Mouse (Mus musculus) kidney, embryonic 16.5 days (tissue): ENCODE measurements around the gene Cbr1. TPM values are rescaled to one million over a fixed set of nuclear protein-coding genes. Genes with fewer than 3 reads are reported as not detected.

ENCODE experiments used
- ATAC-seq: fragments of 200-750 bp; cut with Nextera tagmentation; 2 replicates; pipeline ENCODE4 v1.8.0; 2017; ENCODE audit warnings: moderate TSS enrichment; ENCODE audit not compliant: low FRiP score, low TSS enrichment
- H3K27ac ChIP-seq: fragments of 300-500 bp; sonication (generic); 2 replicates; pipeline ENCODE4 v1.5.1; 2014; ENCODE audit warnings: low read length
- H3K27me3 ChIP-seq: fragments of 300-500 bp; sonication (generic); 2 replicates; pipeline ENCODE4 v1.6.1; 2014; ENCODE audit warnings: low read length, control low read depth, mixed read lengths; ENCODE audit not compliant: insufficient read depth
- H3K36me3 ChIP-seq: fragments of 300-500 bp; sonication (generic); 2 replicates; pipeline ENCODE4 v1.6.1; 2014; ENCODE audit warnings: low read length, control low read depth, mixed read lengths; ENCODE audit not compliant: insufficient read depth
- H3K4me1 ChIP-seq: fragments of 300-500 bp; sonication (generic); 2 replicates; pipeline ENCODE4 v1.6.1; 2014; ENCODE audit warnings: low read length, control low read depth, mixed read lengths; ENCODE audit not compliant: insufficient read depth
- H3K4me2 ChIP-seq: fragments of 300-500 bp; sonication (generic); replicated peaks from 2 replicates; pipeline ENCODE4 v1.6.1; 2014; ENCODE audit warnings: low read depth, low read length
- H3K4me3 ChIP-seq: fragments of 300-500 bp; sonication (generic); 2 replicates; pipeline ENCODE4 v1.5.1; 2014; ENCODE audit warnings: mild to moderate bottlenecking, low read length
- H3K9ac ChIP-seq: fragments of 300-500 bp; sonication (generic); replicated peaks from 2 replicates; pipeline ENCODE4 v1.6.1; 2014; ENCODE audit warnings: low read length
- H3K9me3 ChIP-seq: fragments of 300-500 bp; sonication (generic); 2 replicates; pipeline ENCODE4 v1.6.1; 2016; ENCODE audit warnings: low read length, control low read depth
- WGBS: fragments of 180-500 bp; shearing (Covaris S2); extraction: QIAGEN DNeasy Blood & Tissue Kit; methylation state at CpG from one replicate; pipeline ENCODE4 v1.1.7; 2014; 5-methylcytosine and 5-hydroxymethylcytosine counted together
- polyA plus RNA-seq: library from polyadenylated mRNA; unstranded; fragments of >200 nt; fragmentation: Nextera tagmentation; extraction: Ambion mirVana; gene quantifications from 2 replicates; pipeline ENCODE4 v1.2.1, GENCODE M21; 2015

Cbr1 gene
- polyA plus RNA-seq, 1 experiment from 2014 or later: 188 TPM

DNA sequence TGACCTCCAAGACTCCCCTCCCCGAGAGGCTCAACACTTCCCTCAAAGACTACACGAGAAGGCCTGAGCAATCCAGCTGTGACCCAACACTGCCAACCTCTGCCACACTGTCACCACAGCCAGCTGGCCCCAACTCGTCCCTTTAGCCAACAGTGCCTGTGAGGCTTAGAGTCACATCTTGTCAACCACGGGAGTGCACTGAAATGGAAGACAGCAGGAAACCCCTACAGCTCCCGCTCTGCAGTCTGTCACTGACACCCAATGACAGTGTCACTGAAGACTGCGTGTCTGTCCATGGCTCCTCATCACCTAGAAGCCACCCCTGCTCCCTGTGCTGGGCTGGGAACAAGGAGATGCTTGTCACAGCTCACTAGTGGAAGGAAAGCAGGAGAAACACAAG is 24.5 kb upstream of the Cbr1 start:
- Histone ChIP-seq H3K27ac (no peak overlapping the region), H3K4me3 (no peak overlapping the region), H3K36me3 (peaks cover 7% of the 10 kb centered on the region), H3K4me2 (no peak overlapping the region), H3K4me1 (peaks cover 7% of the 10 kb centered on the region; the same call in 1 of the 2 replicates), H3K9ac (no peak overlapping the region), H3K27me3 (no peaks in the 10 kb centered on the region), H3K9me3 (no peaks in the 10 kb centered on the region)
- 45% methylated on average over 6 of the region's 6 CpGs for WGBS
- no peak for ATAC-seq

DNA sequence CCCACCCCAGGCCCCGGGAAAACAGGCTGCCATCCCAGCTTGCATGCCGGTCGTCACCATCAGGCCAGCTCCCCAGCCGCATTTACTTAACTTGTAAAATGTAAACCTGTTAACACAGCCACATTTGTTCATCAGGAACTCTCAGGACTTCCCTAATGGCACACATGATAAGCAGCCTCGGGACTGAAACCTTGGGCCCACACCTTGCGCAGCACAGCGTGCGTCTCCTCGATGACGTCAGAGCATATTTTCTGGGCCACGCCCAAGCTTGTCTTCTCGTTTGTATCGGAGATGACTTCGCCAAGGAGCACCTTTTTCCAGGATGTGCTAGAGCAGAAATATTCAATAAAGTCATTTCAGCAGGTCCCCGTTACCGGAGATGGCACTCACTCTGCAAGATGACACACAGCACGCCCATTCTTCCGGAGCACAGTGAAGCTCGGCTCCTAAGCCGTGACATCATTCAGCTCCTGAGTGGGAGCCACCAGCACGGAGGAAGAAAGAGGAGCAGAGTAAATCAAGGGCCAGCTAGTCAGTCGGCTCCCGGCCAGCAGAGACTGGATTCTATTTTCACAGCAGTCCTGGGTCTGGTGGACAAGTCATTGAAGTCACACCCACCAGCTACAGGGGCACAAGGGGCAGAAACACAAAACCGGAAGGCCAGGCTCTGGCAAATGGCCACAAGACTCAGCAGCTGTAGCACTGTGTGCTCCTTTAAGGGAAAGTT is 20.5 kb upstream of the Cbr1 start:
- peak; percentile 49 for ATAC-seq
- no peaks in the 10 kb centered on the region for H3K9me3 ChIP-seq
- no peak overlapping the region for H3K27ac ChIP-seq
- H3K4me1 ChIP-seq: peaks cover 2% of the 10 kb centered on the region; the same call in 1 of the 2 replicates
- H3K9ac ChIP-seq: no peak overlapping the region
- H3K36me3 ChIP-seq: peaks cover 17% of the 10 kb centered on the region
- WGBS: 68% methylated on average over 24 of the region's 24 CpGs
- H3K27me3 ChIP-seq: no peaks in the 10 kb centered on the region
- no peak overlapping the region for H3K4me2 ChIP-seq
- no peak overlapping the region for H3K4me3 ChIP-seq

DNA sequence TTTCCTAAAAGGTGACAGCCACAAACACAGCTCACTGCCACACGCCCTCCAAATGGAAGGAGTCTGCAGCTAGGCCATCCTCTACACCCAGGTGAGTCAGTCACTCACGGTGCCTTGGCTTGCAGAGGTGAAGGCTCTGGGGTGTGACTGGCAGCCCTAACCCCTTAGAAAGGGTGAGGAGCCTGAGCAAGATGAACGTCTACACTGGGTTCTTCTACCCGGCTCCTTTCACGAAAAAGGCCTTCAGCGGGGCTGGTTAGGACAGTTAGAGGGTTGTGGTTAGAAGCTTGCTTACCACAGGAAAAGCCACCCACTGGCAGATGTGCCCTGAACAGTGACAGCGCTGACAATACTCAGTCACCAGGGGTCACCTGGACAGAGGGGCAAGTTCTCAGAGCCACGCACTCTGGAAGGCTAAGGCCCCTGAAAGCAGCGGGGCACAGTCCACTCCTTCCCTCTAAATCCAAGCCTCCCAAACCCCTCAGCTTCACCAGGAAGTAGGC is 19.9 kb upstream of the Cbr1 start:
- Histone ChIP-seq H3K4me1 (peaks cover 2% of the 10 kb centered on the region; the same call in 1 of the 2 replicates), H3K27me3 (no peaks in the 10 kb centered on the region), H3K4me2 (no peak overlapping the region), H3K36me3 (peaks cover 21% of the 10 kb centered on the region), H3K4me3 (no peak overlapping the region), H3K27ac (no peak overlapping the region), H3K9ac (no peak overlapping the region), H3K9me3 (no peaks in the 10 kb centered on the region)
- ATAC-seq: no peak
- 72% methylated on average over 9 of the region's 9 CpGs for WGBS

DNA sequence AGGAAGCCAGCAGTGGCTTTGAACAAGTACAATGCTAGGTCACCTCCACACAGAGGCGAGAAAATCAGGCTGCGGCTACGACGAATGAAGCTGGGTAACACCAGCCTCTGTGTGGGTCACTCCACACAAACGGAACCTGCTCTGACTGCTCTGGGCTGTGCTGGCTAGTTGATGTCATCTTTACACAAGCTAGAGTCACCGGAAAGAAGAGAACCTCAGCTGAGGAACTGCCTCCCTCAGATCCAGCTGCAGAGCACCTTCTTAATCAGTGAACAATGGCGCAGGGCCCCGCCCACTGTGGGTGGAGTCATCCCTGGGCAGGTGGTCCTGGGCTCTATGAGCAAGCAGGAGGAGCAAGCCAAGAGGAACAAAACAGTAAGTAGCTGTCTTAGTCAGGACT is 19.3 kb upstream of the Cbr1 start:
- Histone ChIP-seq H3K27ac (no peak overlapping the region), H3K4me2 (no peak overlapping the region), H3K4me1 (peaks cover 2% of the 10 kb centered on the region; the same call in 1 of the 2 replicates), H3K9ac (no peak overlapping the region), H3K36me3 (peaks cover 26% of the 10 kb centered on the region), H3K9me3 (no peaks in the 10 kb centered on the region), H3K4me3 (no peak overlapping the region), H3K27me3 (no peaks in the 10 kb centered on the region)
- peak; percentile 64; the same call in 1 of the 2 replicates for ATAC-seq
- 63% methylated on average over 8 of the region's 8 CpGs for WGBS

DNA sequence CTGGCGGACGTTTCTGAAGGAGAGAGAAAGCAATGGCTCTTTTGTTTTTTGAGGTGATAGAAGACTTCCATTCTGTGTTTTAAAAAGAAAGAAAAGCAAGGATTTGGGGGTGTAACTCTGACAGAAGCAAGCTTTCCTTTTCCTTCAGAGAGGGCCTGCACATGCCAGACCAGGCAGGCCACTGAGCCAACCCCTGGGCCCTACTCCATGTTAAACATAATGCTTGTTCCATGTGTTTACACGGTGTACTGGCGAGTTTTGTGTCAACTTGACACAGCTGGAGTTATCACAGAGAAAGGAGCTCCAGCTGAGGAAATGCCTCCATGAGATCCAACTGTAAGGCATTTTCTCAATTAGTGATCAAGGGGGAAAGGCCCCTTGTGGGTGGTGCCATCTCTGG is 17.4 kb upstream of the Cbr1 start:
- H3K4me2 ChIP-seq: no peak overlapping the region
- no peaks in the 10 kb centered on the region for H3K27me3 ChIP-seq
- H3K9ac ChIP-seq: no peak overlapping the region
- WGBS: 79% methylated on average over 4 of the region's 4 CpGs
- no peaks in the 10 kb centered on the region for H3K9me3 ChIP-seq
- H3K4me3 ChIP-seq: no peak overlapping the region
- peaks cover 26% of the 10 kb centered on the region for H3K36me3 ChIP-seq
- no peak for ATAC-seq
- no peak overlapping the region for H3K27ac ChIP-seq
- peaks cover 2% of the 10 kb centered on the region; the same call in 1 of the 2 replicates for H3K4me1 ChIP-seq

DNA sequence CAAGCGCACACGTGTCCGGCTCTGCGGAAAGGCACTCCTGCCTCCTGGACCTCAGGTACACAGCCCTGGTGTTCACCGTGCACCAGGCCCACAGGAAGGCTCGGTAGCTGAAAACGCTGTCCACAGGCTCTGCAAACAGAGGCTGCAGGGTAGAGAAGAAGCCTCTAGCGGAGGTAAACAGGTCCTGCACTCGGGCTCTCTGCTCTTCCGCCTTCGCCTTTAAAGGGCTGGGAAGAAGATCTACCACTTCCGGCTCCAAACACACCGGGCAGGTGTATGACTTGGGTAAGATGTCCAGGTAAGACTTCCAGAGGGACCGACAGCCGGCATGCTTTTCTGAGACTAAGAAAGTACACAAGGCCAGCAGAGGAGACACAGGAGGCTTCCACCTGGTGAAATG is 14.7 kb upstream of the Cbr1 start:
- H3K36me3 ChIP-seq: peaks cover 28% of the 10 kb centered on the region
- no peak for ATAC-seq
- no peaks in the 10 kb centered on the region for H3K27me3 ChIP-seq
- H3K4me3 ChIP-seq: no peak overlapping the region
- H3K9ac ChIP-seq: no peak overlapping the region
- no peak overlapping the region for H3K27ac ChIP-seq
- WGBS: 95% methylated on average over 15 of the region's 15 CpGs
- no peaks in the 10 kb centered on the region for H3K9me3 ChIP-seq
- no peak overlapping the region for H3K4me2 ChIP-seq
- H3K4me1 ChIP-seq: no peaks in the 10 kb centered on the region

DNA sequence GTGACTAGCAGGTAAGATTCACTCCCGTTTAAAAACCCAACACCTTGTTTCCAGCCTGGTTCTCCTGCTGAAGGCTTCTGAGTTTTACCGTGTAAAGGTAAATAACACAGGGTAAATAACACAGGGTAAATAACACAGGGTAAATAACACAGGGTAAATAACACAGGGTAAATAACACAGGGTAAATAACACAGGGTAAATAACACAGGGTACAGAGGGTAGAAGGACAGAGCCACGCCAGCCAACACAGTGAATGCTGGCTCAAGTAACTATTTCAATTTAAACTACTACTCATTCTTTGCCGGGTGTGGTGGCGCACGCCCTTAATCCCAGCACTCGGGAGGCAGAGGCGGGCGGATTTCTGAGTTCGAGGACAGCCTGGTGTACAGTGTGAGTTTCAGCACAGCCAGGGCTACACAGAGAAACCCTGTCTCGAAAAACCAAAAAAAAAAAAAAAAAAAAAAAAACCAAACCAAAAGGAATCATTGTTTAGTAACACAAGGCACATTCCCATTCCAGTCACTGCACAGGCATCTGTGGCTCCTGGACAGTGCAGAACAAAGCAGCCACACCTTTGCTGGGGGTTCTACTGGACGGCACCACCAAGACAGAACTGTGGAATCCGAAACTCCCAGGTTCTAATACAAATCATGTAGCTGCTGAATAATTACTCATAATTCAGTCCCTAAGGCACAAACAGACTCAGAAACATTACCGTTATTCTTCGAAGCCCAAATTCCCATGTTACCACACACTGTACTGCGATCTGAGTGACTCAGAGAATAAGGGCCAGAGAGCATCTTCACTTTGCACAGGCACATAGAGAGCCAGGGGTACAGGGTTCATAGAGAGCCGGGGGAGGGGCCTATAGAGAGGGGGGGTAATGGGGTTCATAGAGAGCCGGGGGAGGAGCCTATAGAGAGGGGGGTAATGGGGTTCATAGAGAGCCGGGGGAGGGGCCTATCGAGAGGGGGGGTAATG is 13.9 kb upstream of the Cbr1 start:
- no peaks in the 10 kb centered on the region for H3K27me3 ChIP-seq
- no peak overlapping the region for H3K27ac ChIP-seq
- peaks cover 28% of the 10 kb centered on the region for H3K36me3 ChIP-seq
- no peak overlapping the region for H3K4me3 ChIP-seq
- H3K9me3 ChIP-seq: no peaks in the 10 kb centered on the region
- H3K4me1 ChIP-seq: no peaks in the 10 kb centered on the region
- 95% methylated on average over 20 of the region's 20 CpGs for WGBS
- ATAC-seq: no peak
- no peak overlapping the region for H3K9ac ChIP-seq
- H3K4me2 ChIP-seq: no peak overlapping the region

DNA sequence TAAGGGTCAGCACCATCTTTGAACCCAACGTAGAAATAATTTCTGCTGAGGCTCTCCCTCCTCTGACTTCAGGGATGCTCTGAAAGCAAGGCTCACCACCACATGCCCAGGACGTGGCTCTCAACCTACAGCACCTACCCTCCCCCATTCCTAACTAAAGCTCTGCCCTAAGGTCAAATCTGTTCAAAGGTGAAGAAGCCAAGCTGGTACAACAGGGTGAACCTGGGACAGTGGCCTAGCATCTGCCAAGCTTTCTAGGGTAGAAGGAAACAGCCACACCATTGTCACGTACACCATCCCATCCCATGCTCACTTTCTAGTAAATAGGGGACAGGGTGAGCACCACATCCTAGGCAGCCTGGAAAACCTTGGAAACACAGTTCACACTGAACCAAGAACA is 12.9 kb upstream of the Cbr1 start:
- ATAC-seq: no peak
- peaks cover 24% of the 10 kb centered on the region for H3K36me3 ChIP-seq
- H3K9ac ChIP-seq: no peak overlapping the region
- no peak overlapping the region for H3K27ac ChIP-seq
- H3K27me3 ChIP-seq: no peaks in the 10 kb centered on the region
- no peak overlapping the region for H3K4me2 ChIP-seq
- H3K9me3 ChIP-seq: no peaks in the 10 kb centered on the region
- 85% methylated on average over 3 of the region's 3 CpGs for WGBS
- no peaks in the 10 kb centered on the region for H3K4me1 ChIP-seq
- no peak overlapping the region for H3K4me3 ChIP-seq

DNA sequence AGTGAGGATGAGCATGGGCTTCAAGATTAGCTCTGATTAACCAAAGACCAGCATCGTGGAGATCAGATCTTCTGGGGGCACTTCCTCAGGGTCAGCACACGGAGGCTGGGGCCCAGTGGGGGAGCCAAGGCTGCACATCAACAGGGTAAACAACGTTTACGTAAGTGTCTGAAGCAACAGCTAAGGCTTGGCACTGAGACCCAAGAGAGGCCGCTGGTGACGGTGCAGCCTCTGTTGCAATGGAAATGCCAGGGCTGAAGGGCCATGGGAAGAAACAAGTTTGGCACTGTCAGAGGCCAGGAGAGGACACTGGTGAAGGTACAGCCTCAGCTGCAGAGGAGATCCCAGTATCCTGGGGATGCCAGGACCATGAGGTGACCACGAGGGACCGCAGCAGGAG is 12.2 kb upstream of the Cbr1 start:
- WGBS: 92% methylated on average over 8 of the region's 8 CpGs
- no peak overlapping the region for H3K9ac ChIP-seq
- ATAC-seq: no peak

More for the DNA sequence above, 12.2 kb upstream of the Cbr1 start:
- peaks cover 30% of the 10 kb centered on the region for H3K36me3 ChIP-seq
- H3K9me3 ChIP-seq: no peaks in the 10 kb centered on the region
- H3K4me2 ChIP-seq: no peak overlapping the region
- H3K4me3 ChIP-seq: no peak overlapping the region
- H3K27ac ChIP-seq: no peak overlapping the region
- no peaks in the 10 kb centered on the region for H3K4me1 ChIP-seq
- H3K27me3 ChIP-seq: no peaks in the 10 kb centered on the region
